Mouse (Mus musculus) v-Abl transformed pro-B cells (cell line): ENCODE measurements around the gene Bmp2k.

Experiments used
- in situ Hi-C, 2 experiments: fragments of 400-800 bp; cut with MboI; formaldehyde crosslinking; loops; one replicate each; pipeline ENCODE4 v1.15.1; 2025; ENCODE audit not compliant: unreplicated experiment in 2 of 2

The Bmp2k gene

DNA sequence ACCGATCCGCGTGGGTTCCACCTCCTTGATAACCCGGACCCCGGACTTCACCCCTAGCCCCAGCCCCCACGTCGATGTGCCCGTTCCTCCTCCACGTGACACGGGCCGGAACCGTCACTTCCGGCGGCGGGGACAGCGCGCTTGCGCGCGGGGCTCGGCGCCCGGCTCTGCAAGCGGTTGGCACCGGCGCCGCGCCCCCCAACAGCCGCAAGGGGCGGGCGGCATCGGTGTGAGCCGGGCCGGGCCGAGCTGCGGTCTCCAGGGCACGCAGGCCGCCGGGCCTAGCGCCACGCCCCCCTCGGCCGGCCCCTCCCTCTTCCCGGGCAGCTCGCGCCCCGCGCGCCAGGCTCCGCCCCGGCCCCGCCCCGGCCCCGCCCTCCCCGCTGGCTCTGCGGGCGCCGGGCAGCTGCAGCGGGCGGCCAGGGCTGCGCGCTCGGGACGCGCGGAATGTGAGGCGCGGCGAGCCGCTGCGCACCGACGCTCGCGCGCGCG lies at the start of gene Bmp2k:
Bmp2k (plus strand) TSS at position 380 of the 492 bp plus-strand sequence.
- in situ Hi-C loops: loop anchor here in 1 of 2 experiments (5.0 kb wide), 1 partner anchor 80 kb away; no protein-coding TSS in a partner anchor

DNA sequence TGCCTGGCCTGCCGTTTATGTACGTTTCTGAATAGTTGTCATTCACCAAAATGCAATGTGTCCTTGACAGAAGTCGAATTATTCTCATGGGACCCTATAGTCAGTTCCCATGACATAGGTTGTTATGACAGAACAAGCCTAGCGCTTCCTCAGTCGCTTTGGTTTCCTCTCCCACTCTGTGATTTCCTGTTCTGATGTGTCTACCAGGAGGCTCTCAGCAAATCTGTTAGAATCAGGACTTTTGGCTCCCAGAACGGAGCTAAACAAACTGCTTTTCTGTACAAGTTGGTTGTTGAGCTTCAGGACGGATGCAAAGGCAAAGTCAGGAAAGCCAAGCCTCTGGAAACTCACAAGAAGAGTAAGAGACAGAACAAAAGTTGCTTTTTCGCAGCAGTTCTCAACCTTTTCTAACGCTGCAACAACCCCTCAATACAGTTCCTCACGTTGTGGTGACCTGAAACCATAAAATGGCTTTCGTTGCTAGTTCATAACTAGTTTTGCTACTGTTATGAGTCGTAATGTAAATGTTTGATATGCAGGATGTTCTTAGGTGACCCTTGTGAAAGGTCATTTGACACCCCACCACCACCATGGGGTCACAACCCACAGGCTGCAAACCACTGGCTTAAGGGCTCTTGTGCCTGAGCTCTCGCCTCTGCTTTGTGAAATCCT lies 48.5 kb upstream of the Bmp2k start:
- in situ Hi-C loops: no loop called here

DNA sequence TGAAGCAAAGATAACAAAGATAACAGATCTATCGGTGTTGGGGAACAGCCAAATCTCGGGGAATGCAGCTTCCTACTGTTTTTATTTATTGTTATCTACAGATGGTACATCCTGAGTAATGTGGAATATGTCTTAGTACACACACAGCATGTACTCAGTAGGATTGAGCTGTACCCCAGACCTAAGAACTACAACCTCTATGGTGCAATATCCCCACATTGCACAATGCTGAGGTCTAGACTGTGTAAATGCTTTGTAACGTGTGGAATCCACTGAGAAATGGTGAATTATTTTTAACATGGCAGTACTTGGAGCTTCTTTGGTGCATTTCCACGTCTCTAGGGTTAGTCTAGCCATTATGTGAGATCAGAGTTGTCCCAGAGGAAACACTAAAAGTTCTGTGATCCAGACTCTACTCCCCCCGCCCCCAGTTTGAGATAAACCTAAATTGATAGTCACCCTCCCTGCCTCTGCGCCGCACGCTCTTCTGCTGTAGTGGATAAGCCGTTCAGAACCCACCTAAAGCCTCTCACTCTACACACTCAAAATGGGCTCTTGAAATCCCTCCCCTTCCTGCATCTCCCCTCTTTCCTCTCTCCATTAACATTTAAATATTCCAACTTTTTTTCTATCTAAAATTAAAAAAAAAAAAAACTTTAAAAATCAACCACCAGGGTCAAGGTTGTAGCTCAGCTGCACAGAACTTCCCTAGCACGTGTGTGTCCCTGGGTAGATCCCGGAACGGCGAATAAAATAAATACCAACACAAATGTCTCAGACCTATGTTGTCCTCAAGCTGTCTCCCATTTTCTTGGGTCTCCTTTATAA lies 47.4 kb upstream of the Bmp2k start:
- in situ Hi-C loops: no loop called here

DNA sequence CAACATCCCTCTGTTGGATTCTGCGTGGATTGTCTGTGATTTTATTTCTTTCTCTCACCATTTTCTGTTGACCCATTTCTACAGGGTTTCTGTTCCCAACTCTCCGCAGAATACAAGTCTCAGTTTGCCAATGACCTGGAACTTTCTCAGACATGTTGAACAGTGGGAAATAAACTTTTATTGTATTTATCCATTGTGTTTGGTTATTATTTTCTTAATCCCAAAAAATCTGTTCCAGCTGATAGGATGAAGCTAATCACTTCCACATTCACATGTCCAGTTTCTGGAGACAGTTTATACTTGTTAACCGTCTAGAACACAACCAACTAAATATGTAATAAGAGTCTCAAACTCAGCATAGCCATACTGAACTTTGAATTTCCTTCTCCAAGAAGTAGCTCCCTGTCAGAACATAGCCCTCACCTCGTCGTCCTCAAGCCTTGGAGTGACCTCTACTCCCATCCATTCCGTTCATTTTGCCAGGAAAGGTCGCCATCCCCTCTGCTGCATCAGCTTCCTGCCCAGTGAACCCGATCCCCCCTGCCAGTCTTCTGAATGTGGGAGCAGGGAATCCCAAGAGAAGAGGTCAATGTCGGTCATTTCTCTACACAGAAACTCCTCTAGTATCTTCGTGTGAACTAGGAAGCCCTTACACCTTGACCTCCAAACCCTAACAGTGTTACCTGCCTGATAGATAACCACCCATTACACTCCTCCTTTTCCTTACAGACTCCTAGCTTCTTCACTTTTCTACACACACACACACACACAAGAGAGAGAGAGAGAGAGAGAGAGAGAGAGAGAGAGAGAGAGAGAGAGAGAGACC lies 46.6 kb upstream of the Bmp2k start:
- in situ Hi-C loops: no loop called here

DNA sequence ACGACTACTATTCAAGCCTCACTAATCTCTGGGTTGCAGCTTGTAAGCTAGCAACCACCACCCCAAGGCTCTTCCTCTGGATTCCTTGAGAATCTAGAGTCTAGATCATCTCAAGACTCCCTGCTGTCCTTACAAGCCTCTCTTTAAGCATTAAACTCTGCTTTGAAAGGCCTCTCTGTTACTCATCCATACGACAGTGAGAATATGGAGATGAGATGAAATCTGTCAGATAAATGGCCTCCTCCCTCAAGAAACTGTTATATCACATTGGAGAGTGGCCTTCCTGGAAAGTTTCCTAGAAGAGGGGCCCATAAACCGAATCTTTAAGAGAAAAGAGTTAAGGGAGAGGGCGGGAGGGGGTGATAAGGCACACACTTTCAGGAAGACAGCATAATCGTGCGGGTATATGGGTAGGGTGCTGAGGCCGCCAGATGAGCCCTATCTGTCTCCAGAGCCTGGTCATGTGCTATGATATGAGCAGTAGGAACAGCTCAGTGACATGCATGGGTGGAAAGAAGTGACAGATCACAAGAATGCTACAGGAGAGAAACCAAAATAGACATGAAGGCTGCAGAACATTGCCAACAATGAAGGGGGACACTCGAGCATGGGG lies 45.9 kb upstream of the Bmp2k start:
- in situ Hi-C loops: no loop called here

DNA sequence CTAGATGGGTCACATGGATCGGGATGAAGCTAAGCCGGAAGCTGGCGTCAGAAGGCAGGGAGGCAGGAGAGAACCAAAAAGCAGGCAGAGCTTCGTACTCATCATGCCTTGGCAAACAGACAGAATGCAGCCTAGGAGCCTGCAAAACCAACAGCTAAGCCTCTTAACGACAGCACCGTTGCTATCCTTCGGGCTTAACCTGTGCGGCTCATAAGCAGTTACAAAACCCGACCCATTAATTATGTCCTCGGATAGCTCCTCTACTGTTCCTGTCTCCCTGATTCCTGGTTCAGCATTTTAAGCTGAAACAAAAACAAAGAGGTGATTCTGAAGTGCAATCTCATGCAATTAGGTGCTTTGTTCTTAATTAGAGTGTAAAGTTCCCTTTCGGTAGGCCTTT lies 43.4 kb upstream of the Bmp2k start:
- in situ Hi-C loops: no loop called here

DNA sequence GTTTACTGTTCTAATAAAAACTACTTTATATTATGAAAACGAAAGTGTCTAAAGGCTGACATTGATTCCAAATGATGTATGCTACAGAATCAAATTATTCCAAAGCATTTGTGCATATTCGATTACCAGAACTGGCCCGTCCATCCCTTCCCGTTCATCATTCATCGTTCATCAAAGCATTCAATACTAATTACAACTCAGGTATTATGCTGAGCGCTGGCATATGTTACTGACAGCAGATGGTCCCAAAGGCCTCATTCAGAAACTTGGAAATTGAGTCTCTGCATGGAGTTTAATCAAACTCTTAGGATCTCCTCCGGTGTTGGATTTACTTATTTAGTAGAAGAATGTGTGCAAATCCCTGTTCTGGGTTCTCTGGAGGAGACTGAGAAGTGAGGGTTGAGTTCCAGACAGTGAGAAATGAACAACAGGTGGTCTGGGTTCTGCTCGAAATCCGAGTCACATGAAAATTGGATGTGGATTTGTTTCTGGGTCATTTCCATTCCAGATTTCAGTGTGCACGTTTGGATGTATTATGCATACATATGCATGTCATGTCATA lies 42.9 kb upstream of the Bmp2k start:
- in situ Hi-C loops: no loop called here

DNA sequence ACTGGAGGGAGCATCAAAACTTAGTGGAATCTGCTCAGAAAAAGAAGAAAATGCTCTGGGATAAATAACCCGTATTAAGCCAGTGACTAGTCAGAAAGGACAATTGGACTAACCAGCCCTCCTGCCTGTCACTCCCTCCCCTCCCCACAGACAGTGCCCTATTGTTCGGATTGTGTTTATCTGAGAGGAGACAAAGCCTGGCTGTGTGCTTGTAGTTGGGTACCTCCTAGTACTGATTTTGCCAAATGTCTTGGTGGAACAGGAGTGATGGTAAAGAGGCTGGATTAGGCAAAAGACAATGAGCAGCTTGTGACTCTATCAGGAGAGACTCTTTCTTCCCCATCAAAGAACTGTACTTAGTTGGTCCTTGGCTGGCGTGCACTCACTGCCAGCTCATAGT lies 40.6 kb upstream of the Bmp2k start:
- in situ Hi-C loops: no loop called here

DNA sequence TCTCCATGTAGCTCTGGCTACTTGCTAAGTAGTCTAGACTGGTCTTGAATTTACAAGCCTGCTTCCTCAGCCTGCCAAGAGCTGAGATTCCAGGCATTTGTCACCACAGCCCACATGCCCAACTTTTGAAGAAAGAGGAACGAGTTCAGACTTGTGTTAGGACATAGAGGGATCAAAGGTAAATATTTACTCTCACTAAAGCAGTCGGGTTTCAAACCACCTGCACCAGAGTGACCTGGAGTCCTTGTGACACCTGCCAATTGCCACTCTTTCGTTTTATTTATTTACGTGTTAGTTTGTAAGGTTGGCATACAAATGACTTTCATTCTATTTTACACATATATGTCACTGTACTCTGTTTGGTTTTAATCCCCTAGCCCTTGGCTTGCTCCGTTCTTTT lies 36.4 kb upstream of the Bmp2k start:
- in situ Hi-C loops: no loop called here

DNA sequence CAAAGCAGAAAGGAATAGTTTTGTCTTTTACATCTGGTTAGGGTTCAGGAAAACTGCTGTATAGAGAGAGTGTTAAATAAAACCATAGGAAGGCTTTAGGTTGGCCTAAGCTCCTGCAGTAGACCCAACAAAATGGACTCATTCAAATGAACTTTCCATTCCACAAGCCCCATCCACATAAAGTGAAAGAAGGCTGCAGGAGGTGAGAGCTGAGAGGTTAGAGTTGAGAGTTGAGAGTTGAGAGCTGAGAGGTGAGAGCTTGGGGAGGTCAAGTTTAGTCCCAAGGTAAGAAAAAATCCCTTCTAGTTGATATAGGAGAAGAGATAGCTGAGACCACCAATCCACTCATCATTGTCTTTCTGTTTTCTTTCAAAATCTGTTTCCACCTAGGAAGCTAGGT lies 35.6 kb upstream of the Bmp2k start:
- in situ Hi-C loops: no loop called here

DNA sequence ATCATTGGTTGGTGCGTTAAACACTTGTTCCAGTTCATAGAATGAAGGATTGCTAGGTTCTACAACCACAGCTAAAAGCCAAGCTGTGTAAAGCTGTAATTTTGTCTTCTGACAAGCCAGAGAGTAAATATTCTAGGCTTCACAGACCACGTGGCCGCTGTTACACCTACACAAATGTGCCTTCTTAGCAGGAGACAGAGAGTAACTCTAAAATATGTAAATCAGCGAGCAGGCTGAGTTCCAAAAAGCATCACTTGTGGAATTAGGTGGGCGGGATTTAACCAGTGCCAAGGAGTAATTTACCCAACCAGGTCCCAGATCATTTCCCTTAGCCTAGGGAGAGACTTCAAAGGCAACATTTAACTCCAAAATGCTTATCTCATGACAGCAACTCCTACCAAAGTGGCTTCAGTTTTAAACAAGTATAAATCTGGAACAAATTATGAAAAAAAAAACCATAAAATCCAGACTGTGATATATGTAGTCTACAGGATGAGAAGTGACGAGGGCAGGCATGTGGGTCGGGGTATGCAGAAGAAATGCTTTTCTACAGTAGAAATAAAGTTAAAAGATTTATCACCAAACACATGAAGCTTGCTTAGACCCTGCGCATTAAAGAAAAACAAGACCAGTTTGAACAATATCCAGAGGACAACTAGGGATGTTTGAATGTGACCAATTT lies 35.1 kb upstream of the Bmp2k start:
- in situ Hi-C loops: no loop called here

DNA sequence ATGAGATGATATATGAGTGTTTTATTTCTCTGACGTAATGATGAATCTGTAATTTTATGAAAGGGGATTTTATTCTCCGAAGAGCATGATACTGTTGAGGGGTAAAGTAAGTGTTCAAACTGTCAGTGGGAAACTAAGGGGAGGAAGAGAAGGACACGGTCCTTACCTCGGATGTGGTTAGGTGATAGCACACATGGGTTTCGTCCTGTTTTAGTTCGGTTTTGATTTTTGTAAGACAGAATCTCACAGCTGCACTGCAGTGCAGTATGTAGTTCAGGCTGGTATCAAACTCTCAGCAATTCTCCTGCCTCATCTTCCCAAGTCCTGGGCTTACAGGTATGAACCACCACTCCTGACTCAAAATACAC lies 34.6 kb upstream of the Bmp2k start:
- in situ Hi-C loops: no loop called here

DNA sequence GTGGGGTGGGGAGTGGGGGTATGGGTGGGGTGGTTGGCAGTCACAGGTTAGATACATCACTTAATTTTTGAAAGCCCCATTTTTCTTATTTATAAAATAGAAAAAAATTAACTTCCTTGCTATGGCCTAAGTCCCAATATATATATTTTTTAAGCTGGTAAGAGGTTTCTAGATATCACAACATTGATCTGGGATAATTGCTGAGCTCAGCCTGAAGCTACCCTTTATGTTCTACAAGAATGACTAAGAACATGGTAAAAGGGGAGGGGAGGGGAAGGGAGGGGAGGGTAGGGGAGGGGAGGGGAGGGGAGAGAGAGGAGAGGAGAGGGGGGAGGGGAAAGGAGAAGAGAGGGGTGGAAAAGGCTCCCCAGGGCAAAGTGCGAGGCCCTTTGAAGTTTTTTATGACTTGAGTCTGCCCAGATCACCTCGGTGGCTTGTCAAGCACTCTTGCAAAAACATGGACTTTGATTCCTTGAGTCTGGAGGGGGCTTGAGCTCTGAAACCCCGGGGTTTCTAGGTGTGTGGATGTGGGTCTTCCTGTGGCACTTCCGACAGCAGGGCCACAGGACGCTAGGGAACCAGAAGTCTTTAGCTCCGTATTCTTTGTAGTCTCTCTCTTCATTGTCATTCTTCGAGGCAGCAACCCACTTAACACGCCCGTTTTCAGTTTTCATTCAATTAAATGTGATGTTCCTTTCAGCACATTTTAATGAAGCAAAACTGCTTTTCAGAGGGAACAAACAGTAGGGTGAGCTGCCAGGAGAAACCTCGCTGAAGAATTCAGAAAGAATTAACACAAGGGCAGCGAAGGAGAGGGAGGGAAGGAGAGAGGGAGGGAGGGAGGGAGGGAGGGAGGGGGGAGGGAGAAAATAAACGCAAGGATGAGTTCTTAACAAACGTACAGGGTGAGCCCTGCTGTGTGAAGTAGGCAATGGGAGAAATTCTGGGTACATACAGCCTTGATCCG lies 33.1 kb upstream of the Bmp2k start:
- in situ Hi-C loops: no loop called here

DNA sequence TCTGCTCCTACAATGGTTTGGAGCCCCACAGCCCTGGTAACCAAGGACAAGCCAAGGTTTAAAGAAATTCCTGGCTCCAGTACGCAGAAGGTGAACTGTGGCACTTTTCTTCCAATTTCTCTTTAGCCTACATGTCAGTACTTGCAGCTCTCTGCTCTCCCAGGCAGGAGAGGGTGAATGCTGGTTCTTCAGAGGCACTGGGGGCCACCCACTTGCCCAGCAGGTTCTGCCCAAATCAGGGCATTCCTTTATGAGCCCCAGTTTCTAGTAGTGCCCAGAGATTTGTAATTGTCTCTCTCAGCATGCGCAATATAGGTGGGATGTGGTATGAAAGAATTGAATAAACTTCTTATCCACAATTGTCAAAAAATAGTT lies 32.5 kb upstream of the Bmp2k start:
- in situ Hi-C loops: no loop called here

DNA sequence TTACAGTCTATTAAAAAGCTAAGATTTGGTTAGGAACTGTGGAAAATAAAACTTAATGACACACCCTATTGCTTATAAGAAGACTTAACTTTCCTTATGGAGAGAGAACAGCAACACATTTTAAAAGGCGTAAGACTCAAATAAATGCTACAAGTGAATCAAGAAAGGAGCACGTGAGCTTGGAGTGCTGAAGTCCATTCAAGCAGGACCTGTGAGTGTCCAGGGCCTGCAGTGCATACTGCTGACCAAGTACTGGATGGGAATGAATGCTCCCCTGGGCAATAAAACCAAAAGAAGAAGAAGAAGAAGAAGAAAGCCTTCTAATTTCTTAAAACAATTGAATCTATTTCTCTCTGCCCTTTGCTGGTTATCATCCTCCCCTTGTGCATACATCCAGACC lies 32.0 kb upstream of the Bmp2k start:
- in situ Hi-C loops: no loop called here

DNA sequence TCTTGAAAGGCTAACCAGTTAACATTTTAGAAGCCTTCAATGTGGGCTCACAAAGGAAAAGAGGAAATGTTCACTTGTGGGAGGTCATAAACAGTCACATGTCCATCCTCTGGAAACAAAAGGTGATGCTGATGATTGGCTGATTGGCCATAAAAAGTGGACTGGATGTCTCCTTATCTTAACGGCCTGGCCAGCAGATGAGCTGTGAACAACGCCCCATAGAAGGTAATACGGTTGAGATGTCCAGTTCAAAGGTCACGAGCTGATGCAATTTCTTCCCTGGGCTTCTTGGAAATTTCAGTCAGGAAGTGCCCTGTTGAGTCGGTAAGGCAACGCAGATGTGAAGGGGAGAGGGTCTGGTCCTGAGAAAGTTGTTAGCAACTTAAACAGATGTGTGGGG lies 28.9 kb upstream of the Bmp2k start:
- in situ Hi-C loops: no loop called here

DNA sequence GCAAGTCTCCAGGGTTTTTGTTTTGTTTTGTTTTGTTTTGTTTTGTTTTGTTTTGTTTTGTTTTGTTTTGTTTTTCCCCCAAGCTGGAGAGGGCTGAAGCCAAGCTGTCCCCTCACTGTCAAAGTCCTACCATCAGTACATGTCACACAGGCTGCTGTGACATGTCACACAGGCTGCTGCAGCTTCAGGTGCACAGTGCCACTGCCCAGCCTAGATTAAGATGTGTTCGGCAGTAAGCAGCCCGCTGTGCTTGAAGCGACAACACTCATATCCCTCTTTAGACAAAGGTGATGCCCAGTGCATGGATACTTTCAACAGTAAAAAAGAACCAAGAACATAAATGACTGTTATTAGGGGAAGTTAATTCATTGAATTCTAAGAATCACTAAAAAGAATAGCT lies 28.5 kb upstream of the Bmp2k start:
- in situ Hi-C loops: no loop called here

DNA sequence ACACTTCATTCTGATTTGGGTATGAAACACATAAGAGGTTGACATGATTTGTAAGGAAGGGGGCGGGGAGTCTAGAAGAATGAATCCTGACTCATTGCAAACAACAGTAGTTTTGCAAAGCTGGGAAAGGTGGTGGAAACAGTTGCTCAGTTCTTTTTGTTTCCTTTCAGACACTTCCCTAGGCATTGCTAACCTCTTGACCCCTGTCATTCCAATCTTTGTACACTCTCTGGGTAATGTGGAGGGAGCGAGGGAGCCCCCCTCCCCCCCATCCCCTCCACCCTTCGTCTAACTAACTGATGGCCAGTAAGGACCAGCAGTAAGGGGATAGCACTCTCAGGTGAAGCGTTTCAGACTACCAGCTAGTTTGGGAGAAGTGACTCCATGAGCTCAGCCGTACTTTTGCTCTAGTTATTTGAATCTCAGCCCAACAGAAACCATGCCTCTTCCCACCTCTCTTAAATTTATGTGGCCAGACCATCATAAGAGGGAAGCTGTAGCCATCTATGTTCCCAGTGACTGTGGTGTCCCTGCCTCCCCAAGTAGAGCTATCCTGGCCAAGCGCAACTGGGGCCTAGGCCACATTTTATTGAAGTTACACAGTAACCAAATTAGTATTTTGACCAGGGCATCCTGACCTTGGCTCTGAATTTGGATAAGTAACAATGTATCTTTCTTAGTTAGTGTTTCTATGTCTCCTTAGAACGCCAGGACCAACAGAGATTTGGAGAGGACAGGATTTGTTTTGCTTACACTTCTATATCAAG lies 27.6 kb upstream of the Bmp2k start:
- in situ Hi-C loops: no loop called here
